Mouse (Mus musculus): ENCODE results near the gene Slc16a14.
A peak's percentile ranks its signal among the peaks of the same experiment; 100 is the strongest.
"Not testable (repeated sequence)": the region's sequence is repeated elsewhere in the genome, so short reads cannot be mapped to it uniquely, and the experiment has no call there.

Gene Slc16a14

DNA sequence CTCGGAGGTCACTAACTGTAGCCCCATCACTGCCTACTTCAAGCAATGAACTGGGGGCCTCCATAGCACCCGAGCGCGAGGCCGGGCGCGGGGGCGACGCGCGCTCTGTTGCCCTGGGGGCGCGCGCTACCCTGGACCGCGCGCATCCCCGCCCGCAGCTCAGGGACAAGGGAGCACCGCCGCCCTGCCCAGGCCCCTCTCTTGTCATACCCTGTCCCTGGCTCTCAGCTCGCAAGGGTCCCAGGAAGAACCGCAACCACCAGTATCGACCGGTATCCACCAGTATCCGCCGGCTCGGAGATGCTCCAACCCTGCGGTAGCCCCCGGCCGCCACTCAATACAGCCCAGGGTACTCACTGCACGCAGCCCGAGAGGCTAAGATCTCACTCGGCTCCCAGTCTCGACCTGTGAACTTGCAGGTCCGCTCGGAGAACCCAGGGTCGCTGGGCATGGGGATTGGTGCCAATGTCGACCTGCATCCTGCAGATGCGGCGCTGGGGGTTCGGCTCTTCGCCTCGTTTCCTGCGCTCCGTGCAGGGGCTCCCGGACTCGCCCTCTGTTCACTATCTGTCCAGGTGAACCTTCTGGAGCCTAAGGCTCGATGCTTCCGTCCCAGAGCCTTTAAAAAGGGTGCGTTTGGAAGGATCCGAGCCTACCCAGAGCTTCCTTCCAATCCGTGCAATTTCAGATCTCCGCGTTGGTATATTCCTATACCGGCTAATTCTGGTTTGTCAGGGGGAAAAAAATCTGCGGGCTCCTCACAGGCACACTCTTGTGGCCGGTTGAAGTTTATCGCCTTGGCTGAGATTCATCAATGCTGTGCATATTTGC is at the start of gene Slc16a14:
TSS of gene Slc16a14 (minus strand) at position 632 of the 831 bp plus-strand sequence.
- DNase-seq (ENCODE audit: low spot score): no peak

DNA sequence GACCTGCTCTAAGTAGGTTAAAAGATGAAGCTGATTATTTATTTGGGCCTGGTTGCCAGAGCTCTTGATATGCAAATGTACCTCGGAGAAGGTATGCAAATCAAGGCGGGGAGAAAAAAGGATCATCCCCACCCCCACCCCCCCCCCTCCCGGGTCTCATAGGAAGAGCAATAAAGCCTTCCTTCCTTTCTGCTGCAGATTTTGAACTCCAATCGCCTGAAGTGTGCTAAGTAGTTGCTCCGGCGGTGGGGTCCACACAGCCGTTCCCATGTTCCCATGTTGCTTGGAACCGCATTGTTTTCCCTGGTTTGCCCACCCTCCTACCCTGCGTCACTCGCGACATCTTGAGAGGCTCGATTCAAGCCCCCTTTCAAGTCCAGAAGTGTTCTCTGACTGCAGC is 26.8 kb upstream of the Slc16a14 start:
- not testable (repeated sequence) for DNase-seq (ENCODE audit: low spot score)

- DNase-seq (ENCODE audit: low spot score): not testable (repeated sequence)
Measured at GRCm38 (mm10) chr1:84957713-84958112, 22.8 kb upstream of the Slc16a14 start.

DNA sequence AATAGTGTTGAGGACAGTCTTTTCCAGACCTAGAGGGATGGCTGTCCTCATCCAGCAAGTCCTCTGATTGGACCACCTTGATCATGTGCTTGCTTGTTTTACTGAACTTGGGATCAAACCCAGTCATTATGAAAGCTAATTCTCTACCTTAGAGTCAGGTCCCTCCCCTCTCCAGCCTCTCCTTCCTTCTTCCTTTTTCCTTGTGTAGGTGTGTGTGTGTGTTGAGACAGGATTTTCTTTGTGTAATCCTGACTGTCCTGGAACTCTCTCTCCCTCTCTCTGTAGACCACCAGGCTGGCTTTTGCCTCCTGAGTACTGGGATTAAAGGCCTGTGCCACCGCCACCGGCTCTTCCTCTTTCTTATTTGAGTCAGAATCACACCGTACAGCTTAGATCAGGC is 21.8 kb upstream of the Slc16a14 start:
- DNase-seq (ENCODE audit: low spot score): not testable (repeated sequence)

DNA sequence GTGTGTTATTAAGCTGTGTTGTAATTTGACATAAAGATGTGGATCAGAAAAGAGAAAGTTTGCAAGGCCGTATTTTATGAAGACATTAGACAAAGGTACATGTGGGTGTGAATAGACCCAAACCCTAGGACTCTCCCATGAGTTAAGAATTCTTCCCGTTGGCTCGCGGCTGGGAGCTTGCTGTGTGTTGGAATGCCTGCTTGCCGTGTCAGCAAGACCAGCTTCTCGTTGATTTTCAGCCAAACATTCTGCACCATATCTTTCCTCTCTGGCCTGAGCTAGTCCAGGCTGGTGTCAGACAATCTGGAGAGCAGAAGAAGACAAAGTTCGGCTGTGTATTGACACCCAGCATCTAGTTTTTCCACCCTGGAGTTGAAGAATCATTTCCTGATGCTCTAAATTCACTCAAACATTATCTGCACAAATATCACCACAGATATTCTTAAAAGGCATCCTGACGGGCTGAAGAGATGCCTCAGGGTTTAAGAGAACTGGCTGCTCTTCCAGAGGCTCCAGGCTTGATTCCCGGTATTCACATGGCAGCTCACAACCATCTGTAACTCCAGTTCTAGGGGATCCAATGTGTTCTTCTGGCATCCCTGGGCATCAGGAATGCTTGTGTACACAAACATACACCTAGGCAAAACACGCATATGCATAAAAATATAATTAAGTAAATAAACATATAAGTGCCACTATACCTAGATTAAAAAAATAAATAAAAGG is 17.7 kb upstream of the Slc16a14 start:
- DNase-seq (ENCODE audit: low spot score): no peak

GRCm38 (mm10) chr1:84951566-84951965 is 16.6 kb upstream of the Slc16a14 start:
- no peak for DNase-seq (ENCODE audit: low spot score)

GRCm38 (mm10) chr1:84947390-84947789 is 12.5 kb upstream of the Slc16a14 start:
- DNase-seq (ENCODE audit: low spot score): no peak

GRCm38 (mm10) chr1:84945950-84946349 is 11.0 kb upstream of the Slc16a14 start:
- DNase-seq (ENCODE audit: low spot score): no peak

- DNase-seq (ENCODE audit: low spot score): no peak
Measured at GRCm38 (mm10) chr1:84943549-84943948, 8.6 kb upstream of the Slc16a14 start.

DNA sequence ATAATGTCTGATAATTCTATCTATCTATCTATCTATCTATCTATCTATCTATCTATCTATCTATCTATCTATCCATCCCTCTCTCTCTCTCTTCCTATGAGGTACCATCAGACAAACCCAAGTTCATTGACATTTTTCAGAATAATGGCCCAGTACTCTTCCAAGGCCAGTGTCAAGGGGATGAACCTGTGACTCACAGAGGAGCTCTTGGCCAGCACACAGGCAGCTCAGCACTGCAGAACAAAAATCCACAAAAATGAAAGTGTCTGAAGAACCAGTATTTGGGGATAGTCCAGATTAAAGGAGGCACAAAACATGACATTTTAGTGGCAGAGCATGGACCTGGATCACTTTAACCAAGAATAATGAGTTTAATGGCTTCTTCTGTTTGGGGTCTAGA is 7.7 kb upstream of the Slc16a14 start:
- no peak for DNase-seq (ENCODE audit: low spot score)

DNA sequence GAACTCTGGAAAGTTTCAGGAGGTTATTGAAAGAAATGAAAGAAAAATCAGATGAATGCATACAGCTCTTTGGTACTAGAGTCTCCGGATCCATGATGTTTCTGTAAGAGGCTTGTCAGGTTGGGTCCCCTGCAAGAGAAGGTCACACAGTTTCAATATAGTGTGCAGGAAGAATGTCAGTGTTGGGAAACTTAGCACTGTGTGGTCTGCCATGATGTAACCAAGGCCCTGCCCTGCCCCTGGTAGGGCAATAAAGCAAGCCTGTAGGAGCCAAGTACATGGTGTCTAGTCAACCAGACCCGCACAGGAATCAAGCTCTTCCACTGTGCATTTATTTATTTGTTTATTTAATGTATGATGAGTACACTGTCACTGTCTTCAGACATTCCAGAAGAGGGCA is 5.4 kb upstream of the Slc16a14 start:
- DNase-seq (ENCODE audit: low spot score): no peak

- DNase-seq (ENCODE audit: low spot score): no peak
Measured at GRCm38 (mm10) chr1:84939466-84939865, 4.5 kb upstream of the Slc16a14 start.

- no peak for DNase-seq (ENCODE audit: low spot score)
Measured at GRCm38 (mm10) chr1:84936716-84937510, 2.0 kb upstream of the Slc16a14 start.

DNA sequence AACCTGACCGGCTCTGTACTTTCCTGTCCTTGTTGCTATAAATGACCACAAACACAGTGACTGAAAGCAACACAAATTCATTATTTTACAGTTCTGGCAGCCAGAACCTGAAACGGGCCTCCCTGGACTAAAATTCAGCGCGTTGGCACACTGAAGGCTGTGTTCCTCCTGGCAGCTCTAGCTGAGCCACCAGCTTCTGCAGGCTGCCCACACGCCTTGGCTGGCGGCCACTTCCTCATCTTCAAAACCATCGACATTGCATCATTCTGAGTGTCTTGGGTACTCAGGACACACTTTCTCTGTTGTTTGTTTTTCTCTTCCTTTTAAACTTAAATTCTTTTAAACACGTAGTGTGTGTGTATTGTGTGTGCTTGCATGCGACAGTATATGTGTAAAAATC is 734 bp upstream of the Slc16a14 start:
- DNase-seq (ENCODE audit: low spot score): no peak

DNA sequence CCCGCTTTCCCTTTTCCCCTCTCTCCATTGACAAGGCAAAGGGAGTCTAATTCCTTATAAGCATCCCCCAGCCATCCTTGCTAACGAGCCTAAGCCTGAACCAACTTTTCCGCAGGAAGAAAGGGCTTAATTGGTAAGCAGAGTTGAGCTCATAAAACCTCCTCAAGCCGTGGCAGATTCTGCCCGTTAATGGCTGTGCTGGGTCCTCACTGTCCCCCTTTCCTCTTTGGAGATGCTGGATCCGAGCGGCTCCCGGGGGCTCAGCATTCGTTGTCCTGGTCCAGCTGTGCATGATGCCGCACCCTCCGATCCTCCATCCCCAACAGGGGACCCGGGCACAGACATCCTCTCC is 807 bp downstream of the Slc16a14 start:
- DNase-seq (ENCODE audit: low spot score): no peak

DNA sequence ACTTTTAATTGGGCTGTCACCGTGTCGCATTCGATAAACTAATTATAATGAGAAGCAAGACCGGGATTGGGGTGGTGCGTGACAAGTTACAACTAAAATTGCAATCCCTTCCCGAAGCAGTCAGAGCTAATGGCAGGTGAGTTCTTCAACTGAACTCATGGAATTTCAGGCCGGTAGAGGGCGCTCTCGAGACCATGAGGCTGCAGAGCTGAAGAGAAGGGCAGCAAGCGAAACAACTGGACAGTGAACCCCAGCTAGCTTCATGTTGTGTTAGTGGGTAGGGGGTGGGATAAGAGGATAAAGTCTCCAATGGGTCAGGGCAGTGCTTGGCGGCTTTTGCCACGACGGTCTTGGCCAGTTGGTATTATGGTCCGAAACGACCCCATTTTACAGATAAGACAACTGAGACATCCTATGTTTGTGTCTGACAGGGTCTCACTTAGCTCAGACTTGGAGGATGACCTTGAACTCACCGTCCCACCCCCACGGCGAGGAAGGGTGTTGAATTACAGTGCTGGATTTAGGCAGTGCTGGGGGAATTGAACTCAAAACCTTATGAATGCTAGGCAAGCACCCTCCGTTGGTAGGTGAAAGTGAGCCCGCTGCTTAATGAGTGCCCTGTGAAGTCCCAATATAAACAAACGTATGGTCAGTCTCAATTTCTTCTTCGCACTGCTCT is 1.3 kb downstream of the Slc16a14 start:
- DNase-seq (ENCODE audit: low spot score): peak; percentile 31

DNA sequence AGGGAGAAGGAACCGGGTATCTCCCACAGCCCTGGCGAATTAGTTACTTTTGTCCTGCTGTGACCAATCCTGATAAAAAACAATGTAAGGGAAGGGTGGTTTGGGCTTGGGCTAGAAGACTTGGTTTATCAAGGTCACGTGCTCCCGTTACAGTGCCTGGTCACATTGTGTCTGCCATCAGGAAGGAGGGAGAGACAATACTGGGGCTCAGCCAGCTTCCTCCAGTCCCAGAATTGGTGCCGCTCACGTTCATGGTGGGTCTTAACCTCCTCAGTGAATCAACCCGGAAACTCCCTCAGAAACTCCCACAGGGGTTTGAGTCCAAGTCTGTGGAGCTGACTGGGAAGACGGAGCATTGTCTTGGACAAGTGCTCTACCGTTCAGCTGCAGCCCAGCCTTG is 9.3 kb downstream of the Slc16a14 start:
- DNase-seq (ENCODE audit: low spot score): no peak

DNA sequence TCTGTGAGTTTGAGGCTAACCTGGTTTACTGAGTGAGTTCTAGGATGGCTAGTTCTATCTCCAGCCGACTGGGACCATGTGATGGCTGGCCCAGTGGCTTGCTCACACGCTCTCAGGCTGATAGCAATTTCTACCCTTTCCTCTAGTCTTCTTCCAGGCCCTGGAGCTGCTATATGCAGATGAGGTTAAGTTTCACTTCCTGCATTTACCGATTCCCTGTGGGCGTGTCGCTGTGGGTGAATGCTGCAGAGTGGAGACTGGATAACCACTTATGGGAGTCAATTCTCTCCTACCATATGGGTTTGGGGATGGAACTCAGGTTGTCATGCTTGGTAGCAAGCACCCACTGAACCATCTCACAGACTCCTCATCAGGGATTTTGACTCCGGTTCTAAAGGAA is 10.8 kb downstream of the Slc16a14 start:
- no peak for DNase-seq (ENCODE audit: low spot score)

GRCm38 (mm10) chr1:84923432-84923831 is 11.5 kb downstream of the Slc16a14 start:
- DNase-seq (ENCODE audit: low spot score): no peak

DNA sequence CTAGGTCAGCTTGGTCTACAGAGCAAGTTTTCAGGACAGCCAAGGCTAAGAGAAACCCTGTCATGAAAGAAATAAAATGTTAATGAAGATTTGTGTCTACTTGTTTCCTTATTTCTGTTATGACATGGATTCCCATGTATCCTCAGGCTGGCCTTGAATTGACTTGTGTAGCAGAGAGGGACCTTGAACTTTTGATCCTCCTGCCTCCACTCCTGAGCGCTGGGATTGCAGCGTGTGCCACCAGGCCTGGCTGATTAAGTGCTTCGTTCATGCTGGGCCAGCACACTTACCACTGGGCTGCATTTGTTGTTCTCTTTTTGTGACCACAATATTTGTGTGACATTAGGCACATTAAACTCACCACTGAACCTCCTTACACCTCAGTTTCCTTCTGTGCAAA is 16.1 kb downstream of the Slc16a14 start:
- DNase-seq (ENCODE audit: low spot score): no peak

DNA sequence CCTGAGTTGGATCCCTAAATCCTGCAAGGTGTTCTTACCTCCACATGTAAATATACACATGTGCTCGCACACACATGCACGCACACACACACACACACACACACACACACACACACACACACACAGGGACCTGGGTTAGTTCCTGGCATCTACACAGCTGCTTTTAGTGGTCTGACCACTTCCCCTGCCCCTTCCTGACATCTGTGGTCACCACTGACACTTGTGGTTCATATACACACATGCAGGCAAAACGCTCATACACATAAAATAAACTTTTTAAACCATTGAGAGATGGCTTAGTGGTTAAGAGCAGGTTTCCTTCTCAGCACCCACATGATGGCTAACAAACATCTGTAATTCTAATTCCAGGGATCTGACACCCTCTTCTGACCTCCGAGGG is 19.9 kb downstream of the Slc16a14 start:
- no peak for DNase-seq (ENCODE audit: low spot score)

GRCm38 (mm10) chr1:84912571-84912970 is 22.4 kb downstream of the Slc16a14 start:
- DNase-seq (ENCODE audit: low spot score): no peak

Measured in c-Kit-positive CD71-positive TER-119-positive erythroid progenitor cells, embryonic 14.5 days (primary cell).